In genomic region chr16:26377170-26377569, GRCm38 (mm10) we compare ENCODE assay signal across 29 mouse cellular contexts. TPM values are rescaled to one million over a fixed set of nuclear protein-coding genes. Genes with fewer than 3 reads are reported as not detected.
DNase-seq lines count a peak whose midpoint lies in the region; ATAC-seq and TF ChIP-seq lines count a peak whose summit lies in the region.
"Had no signal": no experiment of that assay in that cellular context is flagged by ENCODE, and none has a peak within 500 bp of the region (broad histone marks: within the 10 kb centered on the region; RNA-seq: fewer than 3 reads in every experiment).

No protein-coding gene starts in this region.

- H3K36me3 ChIP-seq in stomach, embryonic 15.5 days: no peaks in the 10 kb centered on the region
- H3K36me3 ChIP-seq in stomach, postnatal 0 days (ENCODE audit: control insufficient read depth, insufficient read depth, low read length): no peaks in the 10 kb centered on the region
- no peaks in the 10 kb centered on the region for H3K36me3 ChIP-seq in liver, embryonic 13.5 days
- H3K36me3 ChIP-seq in liver, embryonic 16.5 days (ENCODE audit: control insufficient read depth, insufficient read depth): no peaks in the 10 kb centered on the region
- H3K36me3 ChIP-seq: embryonic facial prominence, embryonic 10.5 days; embryonic facial prominence, embryonic 13.5 days; forebrain, embryonic 12.5 days; forebrain, embryonic 15.5 days; hindbrain, embryonic 10.5 days; hindbrain, embryonic 13.5 days had no signal

- no peak for TF ChIP-seq CTCF in stomach, postnatal 0 days (IDR thresholded peaks at IDR 0.05; ENCODE audit: low read depth)

- no peak overlapping the region for H3K4me3 ChIP-seq in stomach, embryonic 15.5 days (replicated peaks)
- no peak overlapping the region for H3K4me3 ChIP-seq in stomach, postnatal 0 days (ENCODE audit: low read depth, low read length)
- H3K4me3 ChIP-seq in liver, embryonic 13.5 days (replicated peaks): no peak overlapping the region
- no peak overlapping the region for H3K4me3 ChIP-seq in liver, embryonic 16.5 days (ENCODE audit: low read depth, low read length)
- H3K4me3 ChIP-seq: embryonic facial prominence, embryonic 10.5 days; embryonic facial prominence, embryonic 13.5 days; erythroblast, embryonic 14.5 days; forebrain, embryonic 12.5 days; forebrain, embryonic 15.5 days; hindbrain, embryonic 10.5 days; hindbrain, embryonic 13.5 days had no signal

- H3K9ac ChIP-seq in stomach, embryonic 15.5 days: no peak overlapping the region
- H3K9ac ChIP-seq in stomach, postnatal 0 days (ENCODE audit: low read length): no peak overlapping the region
- no peak overlapping the region for H3K9ac ChIP-seq in liver, embryonic 13.5 days
- H3K9ac ChIP-seq in liver, embryonic 16.5 days (ENCODE audit: low read depth, low read length): no peak overlapping the region
- H3K9ac ChIP-seq: embryonic facial prominence, embryonic 13.5 days; forebrain, embryonic 12.5 days; forebrain, embryonic 15.5 days; hindbrain, embryonic 13.5 days had no signal

- H3K27ac ChIP-seq in stomach, embryonic 15.5 days: no peak overlapping the region
- H3K27ac ChIP-seq in stomach, postnatal 0 days (replicated peaks): no peak overlapping the region
- H3K27ac ChIP-seq in liver, embryonic 13.5 days: no peak overlapping the region
- H3K27ac ChIP-seq in liver, embryonic 16.5 days (ENCODE audit: low read length): no peak overlapping the region
- H3K27ac ChIP-seq: embryonic facial prominence, embryonic 10.5 days; embryonic facial prominence, embryonic 13.5 days; forebrain, embryonic 12.5 days; forebrain, embryonic 15.5 days; hindbrain, embryonic 10.5 days; hindbrain, embryonic 13.5 days; hindbrain, postnatal 0 days had no signal

- no peak for DNase-seq in stomach, postnatal 0 days (ENCODE audit: low spot score)
- no peak for DNase-seq in liver, embryonic 13.5 days
- DNase-seq in thymus, postnatal 36 days: no peak
- no peak for DNase-seq in heart, postnatal 25 days (ENCODE audit: low spot score)
- DNase-seq in gastrocnemius, postnatal 4 days (ENCODE audit: low spot score in 2 of 2): no peak
- no peak for DNase-seq in adrenal gland, postnatal 14 days
- DNase-seq: adrenal gland, adult 8-10 months; adrenal gland, postnatal 36 days; cerebellum, adult 11-12 months; cerebellum, adult 8-10 months; cerebellum, postnatal 10 days; cerebellum, postnatal 36 days; embryo, embryonic 11 days; gastrocnemius, postnatal 10 days; gastrocnemius, postnatal 36 days; heart, adult 11 months; heart, postnatal 36 days had no signal

- H3K27me3 ChIP-seq in stomach, embryonic 15.5 days (replicated peaks): no peaks in the 10 kb centered on the region
- no peaks in the 10 kb centered on the region for H3K27me3 ChIP-seq in stomach, postnatal 0 days (ENCODE audit: control insufficient read depth, insufficient read depth, low read length)
- no peaks in the 10 kb centered on the region for H3K27me3 ChIP-seq in liver, embryonic 13.5 days
- H3K27me3 ChIP-seq in liver, embryonic 16.5 days (ENCODE audit: control insufficient read depth, insufficient read depth, low read depth, low read length): no peaks in the 10 kb centered on the region
- H3K27me3 ChIP-seq: embryonic facial prominence, embryonic 13.5 days; forebrain, embryonic 12.5 days; forebrain, embryonic 15.5 days; hindbrain, embryonic 13.5 days had no signal

- no peak for TF ChIP-seq EP300 in stomach, postnatal 0 days (optimal IDR thresholded peaks at IDR 0.05)

- ATAC-seq in stomach, embryonic 15.5 days (ENCODE audit: insufficient read depth, low FRiP score, low read depth): peak; percentile 47; the same call in 1 of the 2 replicates
- ATAC-seq in stomach, postnatal 0 days (ENCODE audit: low FRiP score, low TSS enrichment): no peak
- ATAC-seq in liver, embryonic 13.5 days (ENCODE audit: low read depth): peak; percentile 77
- peak; percentile 92 for ATAC-seq in liver, embryonic 16.5 days (ENCODE audit: low read depth)
- ATAC-seq: activated CD4-positive, CD25-positive, alpha-beta regulatory T cell, adult 4 months; forebrain, embryonic 15.5 days; hindbrain, postnatal 0 days had no signal

- WGBS in stomach, embryonic 15.5 days: 63% methylated on average over 5 of the region's 5 CpGs
- WGBS in stomach, postnatal 0 days: 63% methylated on average over 5 of the region's 5 CpGs
- WGBS in liver, embryonic 13.5 days (ENCODE audit: insufficient replicate concordance): 62% methylated on average over 5 of the region's 5 CpGs
- WGBS in liver, embryonic 16.5 days (ENCODE audit: insufficient replicate concordance): 50% methylated on average over 5 of the region's 5 CpGs

- H3K4me1 ChIP-seq in stomach, embryonic 15.5 days: no peaks in the 10 kb centered on the region
- H3K4me1 ChIP-seq in stomach, postnatal 0 days (replicated peaks; ENCODE audit: control insufficient read depth, insufficient read depth): no peaks in the 10 kb centered on the region
- H3K4me1 ChIP-seq in liver, embryonic 13.5 days (replicated peaks): 0 out of 2 replicates have a peak, but pooled peaks cover 3% of the 10 kb centered on the region
- no peaks in the 10 kb centered on the region; the same call in 1 of the 2 replicates for H3K4me1 ChIP-seq in liver, embryonic 16.5 days (ENCODE audit: control insufficient read depth, low read depth, low read length)
- H3K4me1 ChIP-seq: embryonic facial prominence, embryonic 10.5 days; forebrain, embryonic 12.5 days; forebrain, embryonic 15.5 days; hindbrain, embryonic 10.5 days; hindbrain, embryonic 13.5 days had no signal

- H3K4me2 ChIP-seq in stomach, embryonic 15.5 days: no peak overlapping the region
- H3K4me2 ChIP-seq in stomach, postnatal 0 days (replicated peaks; ENCODE audit: low read depth): no peak overlapping the region
- no peak overlapping the region for H3K4me2 ChIP-seq in liver, embryonic 13.5 days
- no peak overlapping the region for H3K4me2 ChIP-seq in liver, embryonic 16.5 days (ENCODE audit: low read depth, low read length)
- H3K4me2 ChIP-seq: embryonic facial prominence, embryonic 13.5 days; forebrain, embryonic 12.5 days; forebrain, embryonic 15.5 days; heart, embryonic 11.5 days; hindbrain, embryonic 13.5 days had no signal

- no peaks in the 10 kb centered on the region for H3K9me3 ChIP-seq in stomach, embryonic 15.5 days
- no peaks in the 10 kb centered on the region for H3K9me3 ChIP-seq in stomach, postnatal 0 days (ENCODE audit: control insufficient read depth, low read length)
- no peaks in the 10 kb centered on the region for H3K9me3 ChIP-seq in liver, embryonic 13.5 days (replicated peaks)
- no peaks in the 10 kb centered on the region for H3K9me3 ChIP-seq in liver, embryonic 16.5 days (replicated peaks; ENCODE audit: control insufficient read depth, low read length)
- H3K9me3 ChIP-seq: embryonic facial prominence, embryonic 10.5 days; embryonic facial prominence, embryonic 13.5 days; forebrain, embryonic 12.5 days; forebrain, embryonic 15.5 days; hindbrain, embryonic 10.5 days; hindbrain, embryonic 13.5 days had no signal

- intact Hi-C loops in heart, postnatal 25 days (cut with DNase I): no loop called here

RNA-seq across cellular contexts. Expression of gene Cldn1, which starts 5.5 kb away (rescaled TPM):
- 9.3 and 10.2 TPM in 2 replicates for polyA plus RNA-seq in stomach, embryonic 15.5 days (2015; fragmentation: Nextera tagmentation; extraction: Ambion mirVana)
- 14.1 and 14.6 TPM in 2 replicates for polyA plus RNA-seq in stomach, postnatal 0 days (2015; fragmentation: Nextera tagmentation; extraction: Ambion mirVana)
- 17.8 and 24.3 TPM in 2 replicates for polyA plus RNA-seq in liver, embryonic 13.5 days (2015; fragmentation: Nextera tagmentation; extraction: Ambion mirVana)
- 99.6 and 122 TPM in 2 replicates for polyA plus RNA-seq in liver, embryonic 16.5 days (2015; fragmentation: Nextera tagmentation; extraction: Ambion mirVana)
- under 1 TPM; 0.42 to 0.53 TPM for total RNA-seq in heart, postnatal 25 days (2021)
- 1 to 10 TPM; 7.7 to 8.0 TPM for total RNA-seq in gastrocnemius, postnatal 4 days (2021)
- total RNA-seq in adrenal gland, postnatal 14 days (2021): 15.6 and 22.8 TPM in 2 replicates
- polyA plus RNA-seq: activated CD4-positive, CD25-positive, alpha-beta regulatory T cell, adult 4 months; erythroblast, embryonic 14.5 days had no signal
